Mouse (Mus musculus) megakaryocyte, embryonic 14.5 days (primary cell): Measurements from ENCODE around the gene B4galt3. TPM values are rescaled to one million over a fixed set of nuclear protein-coding genes. Genes with fewer than 3 reads are reported as not detected.

ENCODE experiments used
- H3K27me3 ChIP-seq: replicated peaks from 2 replicates; pipeline ENCODE3; 2012; ENCODE audit warnings: inconsistent platforms
- H3K36me3 ChIP-seq: replicated peaks from 2 replicates; pipeline ENCODE3; 2012; ENCODE audit warnings: low read length, inconsistent platforms, mixed read lengths
- H3K4me1 ChIP-seq: 2 replicates; pipeline ENCODE4 v1.6.1; 2012; ENCODE audit warnings: inconsistent platforms
- H3K4me3 ChIP-seq: replicated peaks from 2 replicates; pipeline ENCODE3; 2012; ENCODE audit warnings: moderate library complexity, mild to moderate bottlenecking, inconsistent platforms
- H3K9me3 ChIP-seq: 2 replicates; pipeline ENCODE4 v1.6.1; 2012; ENCODE audit warnings: inconsistent platforms
- FLI1 ChIP-seq: IDR thresholded peaks from 2 replicates; pipeline ENCODE4 v1.6.1; 2012; ENCODE audit warnings: low read length, inconsistent platforms, mixed read lengths
- GATA1 ChIP-seq: IDR thresholded peaks from 3 replicates; pipeline ENCODE4 v1.6.1; 2012; ENCODE audit warnings: mixed read lengths, low read length, inconsistent platforms, borderline replicate concordance
- polyA plus RNA-seq: library from polyadenylated mRNA; stranded (reverse); fragments of >175 nt; gene quantifications from 2 replicates; pipeline ENCODE4 v1.2.3, GENCODE M21; 2012; ENCODE audit warnings: low replicate concordance; ENCODE audit not compliant: insufficient read depth

B4galt3 gene
- polyA plus RNA-seq: 20.5 and 20.6 TPM in 2 replicates

DNA sequence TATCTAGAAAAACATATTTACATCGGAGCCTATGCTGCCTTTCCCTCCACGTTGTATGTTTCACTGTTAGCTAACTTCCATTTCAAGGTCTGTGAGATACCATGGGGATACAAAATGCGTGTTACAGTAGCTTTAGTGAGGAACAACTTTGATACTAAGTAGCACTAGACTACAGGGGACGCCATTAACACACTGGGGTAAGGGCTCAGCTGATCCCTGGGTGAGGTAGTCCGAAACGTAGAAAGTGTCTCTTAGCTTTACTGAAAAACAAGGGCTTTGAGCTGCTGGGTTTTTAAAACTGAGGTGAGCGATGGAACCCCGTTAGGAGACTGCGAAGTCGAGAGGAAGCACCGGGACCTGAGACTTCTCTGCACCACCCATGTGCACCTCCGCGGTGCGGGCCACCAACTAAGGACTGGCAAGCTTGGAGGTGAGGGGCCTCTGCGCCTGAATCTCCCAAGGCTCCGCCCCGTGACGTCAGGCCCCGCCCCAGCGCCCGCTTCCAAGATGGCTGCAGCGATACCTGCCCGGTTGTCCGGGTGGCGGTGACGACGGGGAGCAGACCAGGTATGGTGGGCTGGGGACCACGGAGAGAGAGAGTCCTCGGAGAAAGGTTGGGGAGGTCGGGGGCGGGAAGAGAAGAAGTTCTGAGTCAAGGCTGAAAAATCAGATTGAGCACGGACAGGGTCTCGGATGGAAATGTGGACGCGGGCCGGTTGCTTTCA lies at the start of gene B4galt3:
Gene B4galt3, plus strand, starts transcription at position 481 of the 725 bp plus-strand sequence.
- Histone ChIP-seq H3K27me3 (peaks cover under 1% of the 10 kb centered on the region), H3K9me3 (no peaks in the 10 kb centered on the region), H3K36me3 (peaks cover 35% of the 10 kb centered on the region), H3K4me1 (peaks cover 40% of the 10 kb centered on the region), H3K4me3 (peak within 1 kb of the TSS; percentile 99)
- no peak for TF ChIP-seq FLI1
- no peak for TF ChIP-seq GATA1

- no peaks in the 10 kb centered on the region for H3K9me3 ChIP-seq
- TF ChIP-seq FLI1 (no peak), GATA1 (no peak)
- H3K4me3 ChIP-seq: peak overlapping the region; percentile 93
Observed at GRCm38 (mm10) chr1:171220871-171221270, 49.3 kb upstream of the B4galt3 start.

GRCm38 (mm10) chr1:171221281-171222193 lies 48.6 kb upstream of the B4galt3 start:
- Histone ChIP-seq H3K27me3 (no peaks in the 10 kb centered on the region), H3K4me1 (peaks cover 33% of the 10 kb centered on the region), H3K4me3 (peak overlapping the region; percentile 93), H3K9me3 (no peaks in the 10 kb centered on the region), H3K36me3 (peaks cover 52% of the 10 kb centered on the region)
- no peak for TF ChIP-seq FLI1

More at GRCm38 (mm10) chr1:171220871-171221270, 49.3 kb upstream of the B4galt3 start:
- peaks cover 47% of the 10 kb centered on the region for H3K36me3 ChIP-seq
- H3K4me1 ChIP-seq: peaks cover 36% of the 10 kb centered on the region
- H3K27me3 ChIP-seq: peaks cover 2% of the 10 kb centered on the region

GRCm38 (mm10) chr1:171222238-171223155 lies 47.6 kb upstream of the B4galt3 start, which contains the start of gene Tomm40l:
TSS of gene Tomm40l (minus strand) at chr1:171222514.
- Histone ChIP-seq H3K4me1 (peaks cover 30% of the 10 kb centered on the region), H3K9me3 (no peaks in the 10 kb centered on the region), H3K27me3 (no peaks in the 10 kb centered on the region), H3K36me3 (peaks cover 53% of the 10 kb centered on the region), H3K4me3 (peak within 1 kb of the TSS; percentile 93)
- TF ChIP-seq GATA1 (no peak), FLI1 (no peak)

DNA sequence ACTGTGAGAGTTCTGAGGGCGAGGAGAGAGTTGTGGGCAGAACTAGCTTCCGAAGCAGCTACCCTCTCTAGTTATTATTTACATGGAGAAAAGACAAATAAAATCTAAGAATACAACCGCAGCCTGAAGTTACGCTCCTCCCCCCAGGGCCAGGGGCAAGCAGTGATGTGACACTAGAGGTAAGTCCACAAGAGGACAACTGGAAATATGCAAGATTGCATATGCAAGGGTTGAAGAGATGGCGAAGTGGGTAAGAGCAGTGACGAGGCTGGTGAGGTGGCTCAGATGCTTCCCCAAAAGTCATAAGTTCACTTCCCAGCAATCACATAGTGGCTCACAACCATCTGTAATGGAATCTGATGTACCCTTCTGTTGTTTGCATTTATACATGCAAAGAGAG lies 47.0 kb upstream of the B4galt3 start:
- peak overlapping the region; percentile 93 for H3K4me3 ChIP-seq
- peaks cover 53% of the 10 kb centered on the region for H3K36me3 ChIP-seq
- TF ChIP-seq GATA1 (no peak), FLI1 (no peak)
- no peaks in the 10 kb centered on the region for H3K27me3 ChIP-seq
- no peaks in the 10 kb centered on the region for H3K9me3 ChIP-seq
- peaks cover 30% of the 10 kb centered on the region for H3K4me1 ChIP-seq

- no peaks in the 10 kb centered on the region for H3K9me3 ChIP-seq
- TF ChIP-seq FLI1: no peak
- no peak for TF ChIP-seq GATA1
- H3K27me3 ChIP-seq: no peaks in the 10 kb centered on the region
- peaks cover 53% of the 10 kb centered on the region for H3K36me3 ChIP-seq
- H3K4me1 ChIP-seq: peaks cover 30% of the 10 kb centered on the region
- no peak overlapping the region for H3K4me3 ChIP-seq
Observed at GRCm38 (mm10) chr1:171223796-171224195, 46.3 kb upstream of the B4galt3 start.

DNA sequence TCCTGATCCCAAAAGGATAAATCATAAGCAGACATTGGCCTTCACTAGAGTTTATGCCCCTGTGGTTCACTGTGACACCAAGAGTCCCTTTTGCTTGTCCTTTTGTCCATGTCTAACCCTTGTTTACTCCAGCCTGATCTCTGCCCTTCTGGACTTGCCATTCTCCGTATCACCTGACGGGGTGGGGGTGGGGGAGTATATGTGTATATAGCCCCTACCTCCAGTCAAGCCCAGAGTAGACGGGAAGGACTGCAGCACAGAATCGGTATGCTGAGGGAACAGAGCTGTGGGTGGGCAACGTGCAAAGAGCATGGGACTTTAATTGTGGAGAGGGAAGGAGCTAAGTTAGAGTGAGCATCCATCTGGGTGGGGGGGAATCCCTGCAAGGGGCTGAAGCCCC lies 45.3 kb upstream of the B4galt3 start, which contains the start of gene Apoa2:
Gene Apoa2, plus strand, starts transcription at position 198 of the 400 bp plus-strand sequence.
- H3K4me1 ChIP-seq: peaks cover 30% of the 10 kb centered on the region
- H3K36me3 ChIP-seq: peaks cover 51% of the 10 kb centered on the region
- no peaks in the 10 kb centered on the region for H3K27me3 ChIP-seq
- no peak for TF ChIP-seq GATA1
- no peak for TF ChIP-seq FLI1
- H3K9me3 ChIP-seq: no peaks in the 10 kb centered on the region
- H3K4me3 ChIP-seq: no peak within 1 kb of the TSS

DNA sequence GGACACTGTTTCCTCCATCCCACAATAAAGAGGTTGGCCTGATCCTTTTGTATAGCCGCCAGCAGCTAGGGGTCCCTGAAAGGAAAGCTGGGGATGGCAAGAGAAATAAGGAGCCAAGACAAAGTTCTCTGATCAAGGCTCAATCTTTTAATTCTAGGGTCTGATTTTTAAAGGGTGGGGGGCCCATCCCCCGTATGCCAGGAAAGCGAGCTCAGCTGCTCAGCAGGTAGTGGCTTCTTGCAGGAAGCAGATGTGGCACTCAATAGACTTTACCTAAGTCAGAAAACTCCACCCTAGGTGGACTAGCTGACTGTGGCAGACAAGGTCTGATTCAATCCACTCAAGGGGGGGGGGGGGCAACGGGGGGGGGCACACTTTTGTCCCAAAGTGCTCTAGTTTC lies 43.3 kb upstream of the B4galt3 start:
- H3K4me3 ChIP-seq: no peak overlapping the region
- H3K27me3 ChIP-seq: no peaks in the 10 kb centered on the region
- TF ChIP-seq GATA1 (no peak), FLI1 (no peak)
- H3K9me3 ChIP-seq: no peaks in the 10 kb centered on the region
- peaks cover 32% of the 10 kb centered on the region for H3K4me1 ChIP-seq
- peaks cover 55% of the 10 kb centered on the region for H3K36me3 ChIP-seq

- Histone ChIP-seq H3K36me3 (peaks cover 55% of the 10 kb centered on the region), H3K27me3 (no peaks in the 10 kb centered on the region), H3K4me1 (peaks cover 39% of the 10 kb centered on the region), H3K9me3 (no peaks in the 10 kb centered on the region), H3K4me3 (no peak overlapping the region)
- TF ChIP-seq GATA1: no peak
- TF ChIP-seq FLI1: no peak
Observed at GRCm38 (mm10) chr1:171227879-171228278, 42.2 kb upstream of the B4galt3 start.
